Mouse (Mus musculus) bone marrow, adult 2 months (tissue): Measurements from ENCODE around the gene H6pd. TPM values are rescaled to one million over a fixed set of nuclear protein-coding genes. Genes with fewer than 3 reads are reported as not detected.

ENCODE experiments used
- H3K27ac ChIP-seq: fragments of 200-500 bp; 2 replicates; pipeline ENCODE4 v1.5.1; 2012; ENCODE audit warnings: low read depth, mild to moderate bottlenecking, control low read depth, inconsistent platforms, low read length; ENCODE audit not compliant: control insufficient read depth, poor library complexity, insufficient read depth
- H3K4me1 ChIP-seq: fragments of 200-500 bp; 2 replicates; pipeline ENCODE4 v1.6.1; 2011; ENCODE audit warnings: low read length; ENCODE audit not compliant: control insufficient read depth, insufficient read depth
- H3K4me3 ChIP-seq: fragments of 200-500 bp; replicated peaks from 2 replicates; pipeline ENCODE3; 2011; ENCODE audit warnings: mild to moderate bottlenecking, low read depth, low read length, control low read depth; ENCODE audit not compliant: control insufficient read depth
- CTCF ChIP-seq: fragments of 200-500 bp; IDR thresholded peaks from 2 replicates; pipeline ENCODE4 v1.5.1; 2011; ENCODE audit warnings: low read length, control low read depth; ENCODE audit not compliant: control insufficient read depth, insufficient read depth
- POLR2A ChIP-seq: fragments of 200-500 bp; IDR thresholded peaks from 2 replicates; pipeline ENCODE4 v1.6.1; 2011; ENCODE audit warnings: low read depth, mild to moderate bottlenecking, control low read depth, low read length, borderline replicate concordance; ENCODE audit not compliant: control insufficient read depth
- WGBS: fragments of 180-500 bp; shearing (Covaris S2); methylation state at CpG from one replicate; pipeline ENCODE4 v1.1.7; 2018; 5-methylcytosine and 5-hydroxymethylcytosine counted together
- polyA plus RNA-seq: library from polyadenylated mRNA; stranded (reverse); fragments of >200 nt; gene quantifications from 2 replicates; pipeline ENCODE4 v1.2.4, GENCODE M21; 2011; ENCODE audit warnings: low replicate concordance; ENCODE audit not compliant: missing spikeins, insufficient read depth, insufficient read length

H6pd gene
- polyA plus RNA-seq, 1 experiment, result 7.2 TPM

GRCm38 (mm10) chr4:149945194-149945593 lies 63.6 kb downstream of the H6pd start:
- WGBS, result 83% methylated on average over 9 of the region's 9 CpGs
- Histone ChIP-seq H3K4me3 (no peak overlapping the region), H3K27ac (no peak overlapping the region), H3K4me1 (no peaks in the 10 kb centered on the region)
- TF ChIP-seq CTCF, result no peak
- no peak for TF ChIP-seq POLR2A

GRCm38 (mm10) chr4:149944214-149944613 lies 64.6 kb downstream of the H6pd start:
- 30% methylated on average over 12 of the region's 12 CpGs for WGBS
- H3K4me3 ChIP-seq, result no peak overlapping the region
- TF ChIP-seq POLR2A, result no peak

DNA sequence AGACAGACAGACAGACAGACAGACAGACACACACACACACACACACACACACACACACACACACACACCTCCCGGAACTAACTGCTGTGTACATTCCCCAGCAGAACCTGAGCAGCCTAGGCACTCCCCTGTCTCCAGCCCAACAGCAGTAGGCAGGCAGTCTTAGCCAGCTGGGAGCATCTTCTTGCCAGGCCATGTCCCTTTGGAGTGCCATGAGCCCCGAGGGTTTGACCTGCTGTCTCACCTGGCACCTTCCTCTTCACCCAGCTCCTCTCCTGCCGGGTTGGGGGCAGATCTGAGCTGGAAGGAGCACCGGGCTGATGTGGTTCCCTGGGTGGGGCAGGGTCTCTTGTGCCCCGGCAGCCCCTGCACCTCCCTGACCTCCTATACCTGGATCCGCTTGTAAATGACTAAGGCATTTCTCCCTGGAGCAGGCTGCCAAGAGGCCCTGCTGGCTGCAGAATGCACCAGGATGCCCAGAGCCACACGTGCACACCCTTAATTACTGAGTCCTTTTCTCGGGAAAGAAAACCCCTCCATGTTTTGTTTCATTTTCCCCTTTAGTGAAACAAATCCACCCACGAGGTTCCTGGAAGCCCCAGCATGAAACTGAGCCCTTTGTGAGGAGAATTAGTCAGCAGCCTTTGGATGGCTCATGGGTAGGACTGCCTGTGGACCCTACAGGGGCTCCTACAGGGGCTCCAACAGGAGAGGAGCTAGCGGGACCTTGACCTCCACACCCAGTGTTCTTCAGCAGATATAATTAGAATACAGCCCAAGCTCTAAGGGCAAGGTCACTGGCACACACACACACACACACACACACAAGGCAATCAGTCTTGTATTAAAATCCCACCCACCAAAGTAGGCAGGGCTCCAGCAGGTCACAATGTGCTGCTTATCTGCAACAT lies 65.7 kb downstream of the H6pd start:
- no peak for TF ChIP-seq CTCF
- TF ChIP-seq POLR2A, result no peak
- H3K4me3 ChIP-seq, result no peak overlapping the region
- H3K27ac ChIP-seq, result no peak overlapping the region
- WGBS, result 57% methylated on average over 10 of the region's 10 CpGs
- H3K4me1 ChIP-seq, result no peaks in the 10 kb centered on the region

More at GRCm38 (mm10) chr4:149944214-149944613, 64.6 kb downstream of the H6pd start:
- Histone ChIP-seq H3K4me1 (no peaks in the 10 kb centered on the region), H3K27ac (no peak overlapping the region)

GRCm38 (mm10) chr4:149941067-149941755 lies 67.6 kb downstream of the H6pd start:
- no peak for TF ChIP-seq CTCF
- no peak for TF ChIP-seq POLR2A
- H3K4me3 ChIP-seq, result no peak overlapping the region
- H3K27ac ChIP-seq, result no peak overlapping the region
- WGBS, result 37% methylated on average over 18 of the region's 18 CpGs
- H3K4me1 ChIP-seq, result no peaks in the 10 kb centered on the region

DNA sequence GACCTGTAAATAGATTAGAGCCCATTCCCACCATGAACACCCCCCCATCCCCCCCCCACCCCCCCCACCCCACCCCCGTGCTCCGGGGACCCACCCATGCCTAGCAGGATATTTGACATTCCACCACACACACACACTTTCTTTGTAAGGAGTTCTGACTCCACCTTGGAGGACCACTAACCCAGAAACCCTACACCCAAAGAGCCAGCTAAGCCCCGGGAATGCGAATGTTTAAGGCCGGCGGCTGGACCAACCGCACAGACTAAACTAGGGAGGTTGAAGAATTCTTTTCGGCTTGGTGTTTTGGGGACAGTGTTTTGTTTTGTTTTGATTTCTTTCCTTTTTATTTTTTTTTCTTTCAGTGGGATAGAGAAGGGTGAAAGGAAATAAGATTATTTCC lies 70.1 kb downstream of the H6pd start:
- 88% methylated on average over 8 of the region's 8 CpGs for WGBS
- H3K27ac ChIP-seq, result no peak overlapping the region
- no peaks in the 10 kb centered on the region for H3K4me1 ChIP-seq
- no peak overlapping the region for H3K4me3 ChIP-seq
- TF ChIP-seq CTCF, result no peak
- TF ChIP-seq POLR2A, result no peak

DNA sequence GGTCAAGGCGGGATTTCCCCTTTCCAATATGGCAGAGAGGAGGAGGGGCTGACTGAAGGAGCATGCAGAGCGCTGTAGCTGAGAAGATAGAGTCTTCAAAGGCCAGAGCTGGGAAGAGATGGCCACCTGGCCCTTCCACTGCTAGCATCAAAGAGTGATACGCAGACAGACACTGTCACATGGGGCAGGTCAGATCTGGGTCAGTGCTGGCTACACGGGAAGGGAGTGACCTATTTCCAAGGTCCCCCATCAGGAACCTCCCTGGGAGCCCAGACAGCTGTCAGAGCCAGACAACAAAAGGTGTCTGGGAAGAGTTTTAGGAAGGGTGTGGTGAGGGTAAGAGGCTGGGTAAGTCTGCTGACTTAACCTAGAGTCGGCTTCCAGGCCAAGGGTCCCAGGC lies 71.9 kb downstream of the H6pd start:
- no peak overlapping the region for H3K4me3 ChIP-seq
- no peak for TF ChIP-seq CTCF
- TF ChIP-seq POLR2A, result no peak
- WGBS, result 72% methylated on average over 5 of the region's 5 CpGs
- H3K4me1 ChIP-seq, result no peaks in the 10 kb centered on the region
- no peak overlapping the region for H3K27ac ChIP-seq

DNA sequence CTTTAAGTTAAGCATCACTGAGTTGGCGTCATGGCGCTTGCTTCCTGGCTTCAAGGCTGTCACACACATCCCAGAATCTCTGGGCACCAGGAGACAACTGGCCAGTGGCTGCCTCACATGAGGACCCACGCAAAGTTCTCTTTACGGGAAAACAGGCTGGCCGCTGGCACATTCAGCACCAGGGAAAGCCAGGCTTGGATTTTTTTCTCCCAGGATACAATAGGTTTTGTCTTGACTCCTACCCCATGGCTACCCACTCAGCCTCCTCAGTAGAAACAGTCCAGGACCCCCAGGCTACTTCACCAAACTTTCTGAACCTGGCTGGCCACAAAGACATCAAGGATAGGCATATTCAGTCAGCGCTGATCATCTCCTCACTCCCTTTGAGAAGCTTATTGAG lies 73.4 kb downstream of the H6pd start:
- Histone ChIP-seq H3K27ac (no peak overlapping the region), H3K4me1 (no peaks in the 10 kb centered on the region), H3K4me3 (no peak overlapping the region)
- TF ChIP-seq CTCF (no peak), POLR2A (no peak)
- WGBS, result 88% methylated on average over 6 of the region's 6 CpGs

DNA sequence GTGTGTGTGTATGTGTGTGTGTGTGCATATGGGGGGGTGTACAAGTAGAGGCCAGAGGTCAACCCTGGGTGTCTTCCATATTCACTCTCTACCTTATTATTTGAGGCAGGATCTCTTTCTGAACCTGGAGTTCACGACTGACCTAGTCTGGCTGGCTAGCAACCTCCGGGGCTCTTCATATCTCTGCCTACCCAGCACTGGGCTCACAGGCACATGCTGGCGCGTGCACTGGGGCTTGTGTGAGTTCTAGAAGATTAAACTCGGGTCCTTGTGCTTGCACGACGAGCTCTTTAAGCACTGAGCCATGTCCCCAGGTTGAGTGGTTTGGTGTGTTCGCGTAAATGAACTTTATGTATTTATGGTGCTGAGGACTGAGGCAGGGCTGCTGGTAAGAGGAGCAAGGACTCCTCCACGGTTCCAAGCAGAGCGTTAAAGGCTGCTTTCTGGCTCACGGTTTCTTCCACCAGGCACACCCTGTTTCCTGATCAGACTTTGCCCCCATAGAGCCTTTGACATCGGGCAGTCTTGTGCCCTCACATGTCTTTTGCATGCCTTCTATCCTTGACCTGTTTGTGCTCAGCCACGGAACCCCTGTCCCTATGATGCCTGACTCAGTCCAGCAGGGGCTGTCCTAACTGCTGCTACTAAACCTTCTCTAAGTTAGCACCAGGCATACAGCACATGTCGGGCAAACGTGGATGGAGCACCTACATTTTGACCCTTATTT lies 75.1 kb downstream of the H6pd start:
- H3K27ac ChIP-seq, result no peak overlapping the region
- no peak overlapping the region for H3K4me3 ChIP-seq
- TF ChIP-seq POLR2A (no peak), CTCF (no peak)
- H3K4me1 ChIP-seq, result no peaks in the 10 kb centered on the region
- 79% methylated on average over 16 of the region's 16 CpGs for WGBS
